Mouse (Mus musculus): ENCODE data around the gene Wrb. TPM values are rescaled to one million over a fixed set of nuclear protein-coding genes. Genes with fewer than 3 reads are reported as not detected.

The Wrb gene
- polyA plus RNA-seq, 1 experiment, result 34.6 TPM

GRCm38 (mm10) chr16:96168837-96169236, 23.6 kb downstream of the Wrb start:
- Histone ChIP-seq H3K4me3 (ENCODE audit: control insufficient read depth, low read depth, low read length) (no peak overlapping the region), H3K27ac (ENCODE audit: control insufficient read depth, insufficient read depth, low read depth, low read length) (no peak overlapping the region), H3K4me1 (ENCODE audit: control insufficient read depth, insufficient read depth, low read length) (no peaks in the 10 kb centered on the region), H3K36me3 (ENCODE audit: control insufficient read depth, insufficient read depth, low read length) (no peaks in the 10 kb centered on the region), H3K27me3 (ENCODE audit: control insufficient read depth, insufficient read depth, low read length) (no peaks in the 10 kb centered on the region)
- TF ChIP-seq POLR2A (IDR thresholded peaks at IDR 0.05; ENCODE audit: control insufficient read depth, low read depth, low read length), result no peak
- no peak for TF ChIP-seq CTCF (IDR thresholded peaks at IDR 0.05; ENCODE audit: control insufficient read depth, insufficient read depth, insufficient replicate concordance, low read depth, low read length)

- no peak for TF ChIP-seq POLR2A (IDR thresholded peaks at IDR 0.05; ENCODE audit: control insufficient read depth, low read depth, low read length)
- TF ChIP-seq CTCF (IDR thresholded peaks at IDR 0.05; ENCODE audit: control insufficient read depth, insufficient read depth, insufficient replicate concordance, low read depth, low read length), result no peak
- Histone ChIP-seq H3K4me3 (ENCODE audit: control insufficient read depth, low read depth, low read length) (no peak overlapping the region), H3K36me3 (ENCODE audit: control insufficient read depth, insufficient read depth, low read length) (peaks cover 2% of the 10 kb centered on the region; the same call in 1 of the 2 replicates), H3K4me1 (ENCODE audit: control insufficient read depth, insufficient read depth, low read length) (no peaks in the 10 kb centered on the region), H3K27ac (ENCODE audit: control insufficient read depth, insufficient read depth, low read depth, low read length) (no peak overlapping the region), H3K27me3 (ENCODE audit: control insufficient read depth, insufficient read depth, low read length) (no peaks in the 10 kb centered on the region)
Observed at GRCm38 (mm10) chr16:96173648-96174047, 28.4 kb downstream of the Wrb start.

- H3K4me1 ChIP-seq (ENCODE audit: control insufficient read depth, insufficient read depth, low read length), result no peaks in the 10 kb centered on the region
- TF ChIP-seq CTCF (IDR thresholded peaks at IDR 0.05; ENCODE audit: control insufficient read depth, insufficient read depth, insufficient replicate concordance, low read depth, low read length), result no peak
- no peak for TF ChIP-seq POLR2A (IDR thresholded peaks at IDR 0.05; ENCODE audit: control insufficient read depth, low read depth, low read length)
- no peak overlapping the region for H3K27ac ChIP-seq (ENCODE audit: control insufficient read depth, insufficient read depth, low read depth, low read length)
- H3K4me3 ChIP-seq (ENCODE audit: control insufficient read depth, low read depth, low read length), result no peak overlapping the region
- H3K27me3 ChIP-seq (ENCODE audit: control insufficient read depth, insufficient read depth, low read length), result no peaks in the 10 kb centered on the region
- peaks cover 3% of the 10 kb centered on the region for H3K36me3 ChIP-seq (ENCODE audit: control insufficient read depth, insufficient read depth, low read length)
Observed at GRCm38 (mm10) chr16:96175399-96175798, 30.2 kb downstream of the Wrb start.

GRCm38 (mm10) chr16:96179156-96179555, 33.9 kb downstream of the Wrb start:
- H3K4me1 ChIP-seq (ENCODE audit: control insufficient read depth, insufficient read depth, low read length), result no peaks in the 10 kb centered on the region
- H3K27ac ChIP-seq (ENCODE audit: control insufficient read depth, insufficient read depth, low read depth, low read length), result no peak overlapping the region
- H3K4me3 ChIP-seq (ENCODE audit: control insufficient read depth, low read depth, low read length), result no peak overlapping the region

GRCm38 (mm10) chr16:96187619-96188018, 42.4 kb downstream of the Wrb start:
- no peak overlapping the region for H3K27ac ChIP-seq (ENCODE audit: control insufficient read depth, insufficient read depth, low read depth, low read length)

More at GRCm38 (mm10) chr16:96179156-96179555, 33.9 kb downstream of the Wrb start:
- Histone ChIP-seq H3K27me3 (ENCODE audit: control insufficient read depth, insufficient read depth, low read length) (no peaks in the 10 kb centered on the region), H3K36me3 (ENCODE audit: control insufficient read depth, insufficient read depth, low read length) (peaks cover 3% of the 10 kb centered on the region)
- no peak for TF ChIP-seq POLR2A (IDR thresholded peaks at IDR 0.05; ENCODE audit: control insufficient read depth, low read depth, low read length)
- TF ChIP-seq CTCF (IDR thresholded peaks at IDR 0.05; ENCODE audit: control insufficient read depth, insufficient read depth, insufficient replicate concordance, low read depth, low read length), result no peak

DNA sequence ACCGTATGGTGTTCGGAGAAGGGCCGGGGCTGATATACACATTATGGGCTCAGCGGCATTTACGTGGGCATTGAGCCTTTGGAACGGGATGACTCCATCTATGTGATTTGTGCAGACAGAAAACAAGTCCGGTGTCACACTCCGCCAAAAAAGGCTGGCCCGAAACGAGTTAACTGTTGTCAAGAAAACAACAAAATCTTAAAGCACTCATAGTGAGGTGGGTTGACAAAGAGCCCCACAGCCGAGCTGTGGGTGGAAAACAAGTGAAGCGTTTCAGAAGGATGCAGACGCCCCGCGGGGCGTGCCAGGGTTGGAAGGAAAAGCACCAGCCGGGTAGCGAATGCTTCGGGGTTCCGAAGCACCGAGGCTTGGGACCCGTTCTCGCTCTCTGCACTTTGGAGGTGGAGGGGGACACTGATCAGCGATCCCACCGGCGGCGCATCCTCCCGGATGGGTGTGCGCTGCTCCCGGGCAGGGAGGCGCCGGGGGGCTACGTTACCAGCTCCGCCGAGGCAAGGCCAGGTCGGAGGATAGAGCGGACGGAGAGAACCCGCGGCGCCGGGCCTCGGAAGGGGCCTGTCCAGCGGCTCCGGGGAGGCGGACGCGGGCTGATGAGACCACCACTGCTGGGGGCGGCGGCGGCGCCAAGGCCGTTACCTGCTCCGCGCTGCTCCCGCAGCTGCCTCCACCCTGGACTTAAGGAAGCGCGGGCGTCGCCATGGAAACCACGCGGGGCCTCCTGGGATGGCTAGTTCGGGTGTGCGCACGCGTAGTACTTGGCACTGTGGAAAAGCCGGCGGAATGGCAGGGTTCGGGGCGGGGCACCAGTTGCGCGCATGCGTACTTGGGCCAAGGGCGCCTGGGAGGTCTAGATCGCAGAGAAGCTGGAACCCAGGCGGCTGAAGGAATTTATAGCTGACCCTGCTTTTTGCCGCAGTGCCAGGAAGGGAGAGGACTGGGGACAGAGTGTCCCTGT, 46.6 kb downstream of the Wrb start, which contains the start of gene Lca5l:
TSS of gene Lca5l (minus strand) at position 741 of the 976 bp plus-strand sequence.
- Histone ChIP-seq H3K36me3 (ENCODE audit: control insufficient read depth, insufficient read depth, low read length) (no peaks in the 10 kb centered on the region; the same call in 1 of the 2 replicates), H3K27ac (ENCODE audit: control insufficient read depth, insufficient read depth, low read depth, low read length) (peak within 1 kb of the TSS; percentile 88), H3K4me3 (ENCODE audit: control insufficient read depth, low read depth, low read length) (peak within 1 kb of the TSS; percentile 82), H3K4me1 (ENCODE audit: control insufficient read depth, insufficient read depth, low read length) (peaks cover 6% of the 10 kb centered on the region), H3K27me3 (ENCODE audit: control insufficient read depth, insufficient read depth, low read length) (no peaks in the 10 kb centered on the region)
- TF ChIP-seq POLR2A (IDR thresholded peaks at IDR 0.05; ENCODE audit: control insufficient read depth, low read depth, low read length) (peak; percentile 96), CTCF (IDR thresholded peaks at IDR 0.05; ENCODE audit: control insufficient read depth, insufficient read depth, insufficient replicate concordance, low read depth, low read length) (no peak)

More at GRCm38 (mm10) chr16:96187619-96188018, 42.4 kb downstream of the Wrb start:
- no peak for TF ChIP-seq POLR2A (IDR thresholded peaks at IDR 0.05; ENCODE audit: control insufficient read depth, low read depth, low read length)
- no peak for TF ChIP-seq CTCF (IDR thresholded peaks at IDR 0.05; ENCODE audit: control insufficient read depth, insufficient read depth, insufficient replicate concordance, low read depth, low read length)
- H3K4me3 ChIP-seq (ENCODE audit: control insufficient read depth, low read depth, low read length), result no peak overlapping the region
- peaks cover 6% of the 10 kb centered on the region for H3K4me1 ChIP-seq (ENCODE audit: control insufficient read depth, insufficient read depth, low read length)
- no peaks in the 10 kb centered on the region for H3K27me3 ChIP-seq (ENCODE audit: control insufficient read depth, insufficient read depth, low read length)
- H3K36me3 ChIP-seq (ENCODE audit: control insufficient read depth, insufficient read depth, low read length), result no peaks in the 10 kb centered on the region; the same call in 1 of the 2 replicates
